Mouse (Mus musculus): Measurements from ENCODE around the gene Rab3ip. TPM values are rescaled to one million over a fixed set of nuclear protein-coding genes. Genes with fewer than 3 reads are reported as not detected.

The Rab3ip gene
- polyA plus RNA-seq (2021): 198 TPM

- peak; percentile 72 for ATAC-seq
- no peaks in the 10 kb centered on the region for H3K27me3 ChIP-seq
- ChIA-PET CTCF (interaction anchor here (0.6 to 1.4 kb wide), 6 partner anchors 14 to 394 kb away, joined by 3 to 4 read pairs (median 3); no protein-coding TSS in a partner anchor), POLR2A (interaction anchor here (1.1 kb wide), 1 partner anchor 15 kb away, joined by 4 read pairs; no protein-coding TSS in a partner anchor)
- in situ Hi-C loops (cut with MboI; ENCODE audit: low pct_unique_long_range_greater_than_20kb): no loop called here
- TF ChIP-seq CTCF (IDR thresholded peaks at IDR 0.05): peak; percentile 99
- no peak for DNase-seq (ENCODE audit: low read depth, low spot score)
These were observed at the start of gene Rab3ip for GRCm38 (mm10) chr10:116950009-116950769. Rab3ip (minus strand) TSS chr10:116950769.

- H3K27me3 ChIP-seq: no peaks in the 10 kb centered on the region
- ChIA-PET POLR2A (interaction anchor here (0.6 to 0.7 kb wide), 2 partner anchors 11 to 53 kb away, joined by 3 read pairs; no protein-coding TSS in a partner anchor), CTCF (interaction anchor here (1.6 kb wide), 1 partner anchor 55 kb away, joined by 3 read pairs; no protein-coding TSS in a partner anchor)
- ATAC-seq (no peak), DNase-seq (ENCODE audit: low read depth, low spot score) (no peak)
- in situ Hi-C loops (cut with MboI; ENCODE audit: low pct_unique_long_range_greater_than_20kb): no loop called here
- TF ChIP-seq CTCF (IDR thresholded peaks at IDR 0.05): no peak
These were observed 48.3 kb upstream of the Rab3ip start for GRCm38 (mm10) chr10:116998716-116999455.

DNA sequence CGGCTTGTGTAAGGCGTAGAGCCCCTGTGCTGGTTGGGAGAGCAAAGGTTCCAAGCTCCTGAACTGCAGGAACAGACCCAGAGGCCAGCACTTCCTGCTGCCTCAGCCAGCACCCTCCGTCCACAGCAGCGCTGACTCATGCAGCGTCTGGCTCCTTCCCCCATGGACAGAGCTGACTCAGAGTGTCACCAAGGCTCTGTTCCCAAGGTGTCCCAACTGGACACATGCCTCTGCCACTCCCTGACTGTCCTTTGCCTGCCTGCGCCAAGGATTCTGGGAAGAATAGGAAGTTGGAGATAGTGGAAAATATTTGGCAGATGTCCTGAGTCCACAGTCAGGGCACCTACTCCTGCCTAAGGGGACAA is 45.6 kb upstream of the Rab3ip start:
- no peak for TF ChIP-seq CTCF (IDR thresholded peaks at IDR 0.05)
- peak; percentile 61 for DNase-seq (ENCODE audit: low read depth, low spot score)
- in situ Hi-C loops (cut with MboI; ENCODE audit: low pct_unique_long_range_greater_than_20kb): no loop called here
- ChIA-PET POLR2A (interaction anchor here (0.7 to 1.2 kb wide), 3 partner anchors 37 to 148 kb away, joined by 3 to 9 read pairs (median 8); no protein-coding TSS in a partner anchor), CTCF (interaction anchor here (0.6 to 2.0 kb wide), 10 partner anchors 18 to 101 kb away, joined by 3 to 11 read pairs (median 3); partner anchors contain the start of gene Rab3ip)
- peak; percentile 84 for ATAC-seq
- no peaks in the 10 kb centered on the region for H3K27me3 ChIP-seq

- in situ Hi-C loops (cut with MboI; ENCODE audit: low pct_unique_long_range_greater_than_20kb): no loop called here
- no peak for TF ChIP-seq CTCF (IDR thresholded peaks at IDR 0.05)
- CTCF ChIA-PET: interaction anchor here (0.6 to 2.0 kb wide), 8 partner anchors 33 to 101 kb away, joined by 3 to 11 read pairs (median 4); partner anchors contain the start of gene Rab3ip
- POLR2A ChIA-PET: interaction anchor here (0.7 to 1.2 kb wide), 3 partner anchors 36 to 148 kb away, joined by 3 to 9 read pairs (median 8); no protein-coding TSS in a partner anchor
- H3K27me3 ChIP-seq: no peaks in the 10 kb centered on the region
- DNase-seq (ENCODE audit: low read depth, low spot score): peak; percentile 75
- ATAC-seq: peak; percentile 93
These were observed 45.1 kb upstream of the Rab3ip start for GRCm38 (mm10) chr10:116995584-116996235.

DNA sequence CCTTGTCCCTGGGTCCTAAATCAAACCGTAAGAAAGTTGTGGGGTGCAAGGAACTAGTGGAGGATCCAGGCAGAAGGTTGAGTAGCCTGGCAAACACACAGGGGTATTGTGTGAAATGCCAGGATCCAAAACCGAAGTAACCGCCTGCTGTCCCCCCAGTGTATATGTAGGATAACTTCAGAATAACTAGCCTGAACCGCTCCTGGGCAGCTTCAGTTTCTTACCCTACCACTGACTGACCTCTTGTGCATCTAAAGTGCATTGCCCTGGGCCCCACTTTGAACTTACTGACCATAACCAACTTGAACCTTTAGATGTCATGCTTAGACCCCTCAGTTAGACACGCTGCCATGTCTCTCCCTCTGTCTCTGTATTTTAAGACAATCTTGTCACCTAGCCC is 44.6 kb upstream of the Rab3ip start:
- no peak for DNase-seq (ENCODE audit: low read depth, low spot score)
- CTCF ChIA-PET: interaction anchor here (1.2 to 2.0 kb wide), 4 partner anchors 34 to 48 kb away, joined by 3 to 11 read pairs (median 4); partner anchors contain the start of gene Rab3ip
- ATAC-seq: peak; percentile 65
- in situ Hi-C loops (cut with MboI; ENCODE audit: low pct_unique_long_range_greater_than_20kb): no loop called here
- TF ChIP-seq CTCF (IDR thresholded peaks at IDR 0.05): peak; percentile 53
- POLR2A ChIA-PET: interaction anchor here (1.2 kb wide), 1 partner anchor 38 kb away, joined by 3 read pairs; no protein-coding TSS in a partner anchor
- H3K27me3 ChIP-seq: no peaks in the 10 kb centered on the region

- in situ Hi-C loops (cut with MboI; ENCODE audit: low pct_unique_long_range_greater_than_20kb): no loop called here
- no peaks in the 10 kb centered on the region for H3K27me3 ChIP-seq
- ChIA-PET CTCF (no interaction called here), POLR2A (no interaction called here)
- no peak for ATAC-seq
- no peak for DNase-seq (ENCODE audit: low read depth, low spot score)
- no peak for TF ChIP-seq CTCF (IDR thresholded peaks at IDR 0.05)
These were observed 43.4 kb upstream of the Rab3ip start for GRCm38 (mm10) chr10:116993971-116994370.

- DNase-seq (ENCODE audit: low read depth, low spot score) (no peak), ATAC-seq (no peak)
- no peaks in the 10 kb centered on the region for H3K27me3 ChIP-seq
- ChIA-PET CTCF (interaction anchor here (1.1 kb wide), 2 partner anchors 8 to 47 kb away, joined by 3 read pairs; no protein-coding TSS in a partner anchor), POLR2A (no interaction called here)
- no peak for TF ChIP-seq CTCF (IDR thresholded peaks at IDR 0.05)
- in situ Hi-C loops (cut with MboI; ENCODE audit: low pct_unique_long_range_greater_than_20kb): no loop called here
These were observed 35.9 kb upstream of the Rab3ip start, which contains the start of gene Best3 for GRCm38 (mm10) chr10:116986264-116987082. Best3 (plus strand) TSS chr10:116986314.

GRCm38 (mm10) chr10:116984836-116985235 is 34.3 kb upstream of the Rab3ip start:
- H3K27me3 ChIP-seq: no peaks in the 10 kb centered on the region
- ATAC-seq: no peak
- CTCF ChIA-PET: no interaction called here
- no peak for DNase-seq (ENCODE audit: low read depth, low spot score)
- no peak for TF ChIP-seq CTCF (IDR thresholded peaks at IDR 0.05)
- in situ Hi-C loops (cut with MboI; ENCODE audit: low pct_unique_long_range_greater_than_20kb): loop anchor here (5.0 kb wide), 1 partner anchor 42 kb away; no protein-coding TSS in a partner anchor
- POLR2A ChIA-PET: no interaction called here

GRCm38 (mm10) chr10:116982526-116982925 is 32.0 kb upstream of the Rab3ip start:
- ATAC-seq (no peak), DNase-seq (ENCODE audit: low read depth, low spot score) (no peak)
- in situ Hi-C loops (cut with MboI; ENCODE audit: low pct_unique_long_range_greater_than_20kb): loop anchor here (5.0 kb wide), 1 partner anchor 45 kb away; no protein-coding TSS in a partner anchor
- TF ChIP-seq CTCF (IDR thresholded peaks at IDR 0.05): no peak
- CTCF ChIA-PET: interaction anchor here (1.0 to 1.5 kb wide), 4 partner anchors 19 to 34 kb away, joined by 3 read pairs; partner anchors contain the start of gene Rab3ip
- H3K27me3 ChIP-seq: no peaks in the 10 kb centered on the region
- POLR2A ChIA-PET: no interaction called here
